Mouse (Mus musculus) CH12.LX (cell line): ENCODE measurements at regions not wholly inside any gene's neighbourhood (a gene's known extent, or its start where the extent isn't known, plus 50 kb on each side); places are given as distances from the start of the nearest gene placed in this dataset.

Experiments
- CTCF ChIP-seq, 2 experiments: IDR thresholded peaks in 1 of 2; conservative IDR thresholded peaks in 1 of 2; 2 replicates each; pipeline ENCODE4 v1.5.1; 2011 to 2012; ENCODE audit warnings: low read depth in 2 of 2, low read length in 2 of 2, improper control_type of control experiment in 1 of 2, inconsistent platforms in 1 of 2, mild to moderate bottlenecking in 1 of 2, moderate library complexity in 1 of 2
- EP300 ChIP-seq: IDR thresholded peaks from 2 replicates; pipeline ENCODE4 v1.6.1; 2011; ENCODE audit warnings: low read length, improper control_type of control experiment
- HCFC1 ChIP-seq: IDR thresholded peaks from 2 replicates; pipeline ENCODE4 v1.6.1; 2012; ENCODE audit warnings: low read depth, mild to moderate bottlenecking, inconsistent platforms, low read length, improper control_type of control experiment
- MAFK ChIP-seq: IDR thresholded peaks from 2 replicates; pipeline ENCODE4 v1.6.1; 2011; ENCODE audit warnings: low read length, improper control_type of control experiment; ENCODE audit not compliant: insufficient replicate concordance
- MXI1 ChIP-seq: IDR thresholded peaks from 2 replicates; pipeline ENCODE4 v1.6.1; 2011; ENCODE audit warnings: mild to moderate bottlenecking, low read depth, low read length, improper control_type of control experiment
- POLR2A ChIP-seq: IDR thresholded peaks from 2 replicates; pipeline ENCODE4 v1.6.1; 2011; ENCODE audit warnings: low read depth, mild to moderate bottlenecking, improper control_type of control experiment, low read length
- TBP ChIP-seq: conservative IDR thresholded peaks from 2 replicates; pipeline ENCODE4 v1.6.1; 2011; ENCODE audit warnings: low read depth, low read length, improper control_type of control experiment
- UBTF ChIP-seq: IDR thresholded peaks from 2 replicates; pipeline ENCODE4 v1.6.1; 2012; ENCODE audit warnings: low read depth, mild to moderate bottlenecking, inconsistent platforms, low read length, improper control_type of control experiment, moderate library complexity
- ZKSCAN1 ChIP-seq: IDR thresholded peaks from 2 replicates; pipeline ENCODE4 v1.6.1; 2012; ENCODE audit warnings: low read depth, inconsistent platforms, low read length, improper control_type of control experiment, borderline replicate concordance

GRCm38 (mm10) chr17:85886237-85886636, 198.2 kb upstream of the Six2 start:
- 0 out of 2 replicates have a peak, but pooled peaks have one; percentile 33 for TF ChIP-seq EP300
- no peak for TF ChIP-seq POLR2A
- TF ChIP-seq TBP, result 0 out of 2 replicates have a peak, but pooled peaks have one; percentile 29
- no peak for TF ChIP-seq ZKSCAN1
- no peak for TF ChIP-seq HCFC1
- TF ChIP-seq CTCF (conservative IDR thresholded peaks at IDR 0.05 in 1 of 2, IDR thresholded peaks at IDR 0.05 in 1 of 2; ENCODE audit: low read depth in 2 of 2, low read length in 2 of 2), result no peak
- no peak for TF ChIP-seq MXI1
- no peak for TF ChIP-seq UBTF
- TF ChIP-seq MAFK, result no peak
